Mouse (Mus musculus): ENCODE measurements around the gene Slc17a4.

DNA sequence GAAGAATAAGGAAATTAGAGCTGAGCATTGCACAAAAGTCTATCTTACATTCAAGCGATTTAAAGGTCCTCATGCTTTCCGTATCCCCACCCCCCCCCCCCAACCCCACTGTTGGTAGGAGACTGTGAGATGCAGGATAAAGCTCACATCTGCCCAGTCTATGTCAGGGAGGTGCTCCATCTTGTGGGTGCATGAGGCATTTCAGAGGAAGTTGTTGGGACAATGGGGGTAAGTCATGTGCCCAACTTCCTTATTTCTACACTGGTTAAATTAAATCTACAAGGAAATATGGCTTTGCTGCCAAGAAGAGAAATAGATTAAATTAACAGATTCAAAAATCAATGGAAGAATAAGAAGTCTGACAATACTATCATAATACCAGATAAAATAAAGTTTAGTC is 29.3 kb downstream of the Slc17a4 start:
- TF ChIP-seq POLR2A (IDR thresholded peaks at IDR 0.05; ENCODE audit: borderline replicate concordance, extremely low read depth, insufficient read depth, insufficient read length, poor library complexity, severe bottlenecking) (no peak), CTCF (IDR thresholded peaks at IDR 0.05; ENCODE audit: borderline replicate concordance, extremely low read depth, insufficient read depth, insufficient read length) (peak; percentile 53; the same call in 1 of the 2 replicates)

All from brain, embryonic 14.5 days (tissue).